Mouse (Mus musculus) forebrain, postnatal 0 days (tissue): Measurements from ENCODE around the gene Morn4. TPM values are rescaled to one million over a fixed set of nuclear protein-coding genes. Genes with fewer than 3 reads are reported as not detected.

Experiments used
- ATAC-seq: fragments of 200-750 bp; cut with Nextera tagmentation; 2 replicates; pipeline ENCODE4 v1.8.0; 2017; ENCODE audit warnings: mild to moderate bottlenecking, moderate library complexity
- DNase-seq: peaks from one replicate; pipeline ENCODE4 v3.0.0-alpha.2; 2015
- H3K27ac ChIP-seq: fragments of 300-500 bp; sonication (generic); 2 replicates; pipeline ENCODE4 v1.5.1; 2014; ENCODE audit warnings: low read depth, mild to moderate bottlenecking, antibody characterized with exemption, low read length, moderate library complexity, mixed read lengths
- H3K27me3 ChIP-seq: fragments of 300-500 bp; sonication (generic); 2 replicates; pipeline ENCODE4 v1.6.1; 2014; ENCODE audit warnings: mild to moderate bottlenecking, low read length, mixed read lengths; ENCODE audit not compliant: insufficient read depth
- H3K36me3 ChIP-seq: fragments of 300-500 bp; sonication (generic); 2 replicates; pipeline ENCODE4 v1.6.1; 2014; ENCODE audit warnings: mild to moderate bottlenecking, moderate library complexity; ENCODE audit not compliant: insufficient read depth
- H3K4me1 ChIP-seq: fragments of 300-500 bp; sonication (generic); 2 replicates; pipeline ENCODE4 v1.6.1; 2014; ENCODE audit warnings: antibody characterized with exemption; ENCODE audit not compliant: insufficient read depth
- H3K4me2 ChIP-seq: fragments of 300-500 bp; sonication (generic); 2 replicates; pipeline ENCODE4 v1.6.1; 2014; ENCODE audit warnings: low read depth, mild to moderate bottlenecking, moderate library complexity
- H3K4me3 ChIP-seq: fragments of 300-500 bp; sonication (generic); 2 replicates; pipeline ENCODE4 v1.5.1; 2014; ENCODE audit warnings: low read depth, low read length, mixed read lengths
- H3K9ac ChIP-seq: fragments of 300-500 bp; sonication (generic); 2 replicates; pipeline ENCODE4 v1.6.1; 2014; ENCODE audit warnings: mild to moderate bottlenecking
- H3K9me3 ChIP-seq: fragments of 300-500 bp; sonication (generic); 2 replicates; pipeline ENCODE4 v1.6.1; 2016; ENCODE audit warnings: low read length
- CTCF ChIP-seq: sonication (generic); IDR thresholded peaks from 2 replicates; pipeline ENCODE4 v1.5.1; 2016; ENCODE audit warnings: antibody characterized with exemption, control low read depth, low read depth
- WGBS: fragments of 180-500 bp; shearing (Covaris S2); extraction: QIAGEN DNeasy Blood & Tissue Kit; methylation state at CpG from one replicate; pipeline ENCODE4 v1.1.7; 2014; 5-methylcytosine and 5-hydroxymethylcytosine counted together
- polyA plus RNA-seq: library from polyadenylated mRNA; unstranded; fragments of >200 nt; fragmentation: Nextera tagmentation; extraction: Ambion mirVana; gene quantifications from 2 replicates; pipeline ENCODE4 v1.2.1, GENCODE M21; 2015
- total RNA-seq: library from RNA; depleted of rRNA; stranded (reverse); fragments of >200 nt; gene quantifications from 2 replicates; pipeline ENCODE4 v1.2.3, GENCODE M21; 2014; rRNA removed

The Morn4 gene
- total and polyA plus RNA-seq, 2 experiments from 2014 or later: 57.0 to 167 TPM

DNA sequence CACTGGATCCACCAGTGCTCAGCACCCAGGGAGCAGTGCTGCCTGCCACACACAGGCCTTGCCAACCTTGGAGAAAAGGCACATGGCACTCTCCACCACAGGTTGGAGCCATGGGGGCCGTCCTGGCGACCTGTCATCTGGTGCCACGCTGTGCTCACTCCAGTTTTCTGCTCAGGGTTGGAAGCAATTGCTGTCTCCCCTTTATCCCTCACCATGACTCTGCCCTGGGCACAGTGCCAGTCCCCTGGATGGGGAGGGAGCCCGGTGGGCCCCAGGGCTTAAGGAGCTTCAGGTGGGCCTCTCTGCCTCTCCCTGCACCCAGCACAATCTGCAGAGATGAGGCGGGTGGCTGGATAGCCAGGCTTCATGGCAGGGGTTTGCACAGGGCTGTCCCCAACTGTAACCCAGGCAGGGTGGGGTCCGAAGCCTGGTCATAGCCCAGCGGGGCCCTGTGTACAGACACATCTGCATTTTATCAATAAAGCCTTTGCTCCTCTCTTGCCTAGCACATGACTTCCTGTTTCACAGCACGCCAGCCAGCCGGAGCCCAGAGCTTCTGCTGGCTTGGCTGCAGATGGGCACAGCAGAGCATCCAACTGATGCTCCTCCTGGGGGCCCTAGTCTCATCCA, 51.9 kb downstream of the Morn4 start:
- Histone ChIP-seq H3K27me3 (no peaks in the 10 kb centered on the region), H3K4me3 (no peak overlapping the region), H3K27ac (no peak overlapping the region), H3K9ac (no peak overlapping the region), H3K4me1 (no peaks in the 10 kb centered on the region), H3K36me3 (no peaks in the 10 kb centered on the region), H3K4me2 (no peak overlapping the region), H3K9me3 (no peaks in the 10 kb centered on the region)
- WGBS: 66% methylated on average over 9 of the region's 9 CpGs
- no peak for TF ChIP-seq CTCF
- ATAC-seq (peak; percentile 37; the same call in 1 of the 2 replicates), DNase-seq (no peak)

DNA sequence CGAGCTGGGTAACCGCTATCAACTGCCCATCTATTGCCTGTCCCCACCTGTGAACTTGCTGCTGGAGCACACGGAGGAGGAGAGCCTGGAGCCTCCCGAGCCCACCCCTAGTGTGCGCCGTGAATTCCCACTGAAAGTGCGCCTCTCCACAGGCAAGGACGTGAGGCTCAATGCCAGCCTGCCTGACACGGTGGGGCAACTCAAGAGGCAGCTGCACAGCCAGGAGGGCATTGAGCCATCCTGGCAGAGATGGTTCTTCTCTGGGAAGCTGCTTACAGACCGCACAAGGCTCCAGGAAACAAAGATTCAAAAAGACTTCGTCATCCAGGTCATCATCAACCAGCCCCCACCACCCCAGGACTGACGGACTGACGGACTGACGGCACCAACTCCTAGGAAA, 52.5 kb downstream of the Morn4 start:
- H3K9me3 ChIP-seq: no peaks in the 10 kb centered on the region
- H3K4me2 ChIP-seq: no peak overlapping the region
- no peak overlapping the region for H3K4me3 ChIP-seq
- H3K9ac ChIP-seq: no peak overlapping the region
- TF ChIP-seq CTCF: no peak
- DNase-seq (no peak), ATAC-seq (no peak)
- H3K36me3 ChIP-seq: no peaks in the 10 kb centered on the region
- no peak overlapping the region for H3K27ac ChIP-seq
- no peaks in the 10 kb centered on the region for H3K4me1 ChIP-seq
- H3K27me3 ChIP-seq: no peaks in the 10 kb centered on the region
- WGBS: 72% methylated on average over 14 of the region's 14 CpGs

DNA sequence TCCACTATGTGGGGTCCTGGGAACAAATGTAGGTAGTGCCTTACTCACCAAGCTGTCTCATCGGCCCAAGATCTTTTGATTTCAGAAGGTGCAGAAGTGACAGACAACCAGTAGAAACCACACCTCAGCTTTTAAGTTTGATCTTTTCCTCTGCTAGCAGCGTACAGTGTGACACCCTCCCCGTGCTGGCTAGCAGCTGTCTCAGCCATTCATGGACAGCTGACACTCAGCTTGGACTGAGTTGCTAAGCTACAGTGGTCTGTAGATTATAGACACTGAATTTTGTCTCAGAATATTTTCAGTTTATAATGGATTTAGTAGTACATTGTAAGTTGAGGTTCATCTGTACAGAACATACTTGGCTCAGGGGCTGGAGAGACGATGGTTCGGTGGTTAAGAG, 55.0 kb downstream of the Morn4 start:
- no peak for TF ChIP-seq CTCF
- Histone ChIP-seq H3K4me1 (no peaks in the 10 kb centered on the region), H3K9ac (no peak overlapping the region), H3K36me3 (no peaks in the 10 kb centered on the region), H3K4me3 (no peak overlapping the region), H3K27ac (no peak overlapping the region), H3K27me3 (no peaks in the 10 kb centered on the region), H3K4me2 (no peak overlapping the region), H3K9me3 (no peaks in the 10 kb centered on the region)
- 80% methylated on average over 5 of the region's 5 CpGs for WGBS
- DNase-seq: no peak
- ATAC-seq: no peak

DNA sequence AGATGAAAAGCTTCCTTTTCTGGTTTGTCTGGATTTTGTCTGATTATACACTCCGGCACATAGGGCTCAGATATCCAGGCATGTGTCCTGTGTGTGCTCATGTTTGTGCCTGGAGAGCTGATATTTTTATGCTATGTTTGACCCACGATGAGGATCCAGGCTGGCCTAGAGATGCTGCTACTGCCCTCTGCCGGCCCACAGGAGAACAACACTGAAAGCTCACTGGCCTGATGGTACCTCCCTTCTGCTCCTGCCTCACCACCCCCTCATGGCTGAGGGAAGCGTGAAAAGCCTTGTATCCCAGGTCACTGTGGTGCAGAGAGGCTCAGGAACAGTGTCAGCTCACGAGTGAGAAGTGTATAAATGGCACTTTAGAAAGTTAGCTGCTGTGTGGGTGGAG, 60.0 kb downstream of the Morn4 start:
- Histone ChIP-seq H3K4me3 (no peak overlapping the region), H3K4me2 (no peak overlapping the region), H3K9ac (no peak overlapping the region), H3K4me1 (no peaks in the 10 kb centered on the region), H3K9me3 (no peaks in the 10 kb centered on the region), H3K27me3 (no peaks in the 10 kb centered on the region), H3K27ac (no peak overlapping the region), H3K36me3 (no peaks in the 10 kb centered on the region)
- TF ChIP-seq CTCF: peak; percentile 94
- DNase-seq (peak; percentile 77), ATAC-seq (peak; percentile 82)
- 5% methylated on average over 5 of the region's 5 CpGs for WGBS

Other genes with a start within 250 kb of the Morn4 start
- gene Frat2, start 238.2 kb downstream of the Morn4 start, total RNA-seq: 14.4 and 22.4 TPM in 2 replicates
- gene Frat2, start 238.2 kb downstream of the Morn4 start, polyA plus RNA-seq: 14.8 and 15.5 TPM in 2 replicates
- gene Rrp12, start 190.2 kb downstream of the Morn4 start, total RNA-seq: 17.0 and 19.5 TPM in 2 replicates
- 12.3 and 14.4 TPM in 2 replicates for gene Rrp12, start 190.2 kb downstream of the Morn4 start, polyA plus RNA-seq
- gene Pgam1, start 174.4 kb downstream of the Morn4 start, total RNA-seq: 400 and 416 TPM in 2 replicates
- 501 and 537 TPM in 2 replicates for gene Pgam1, start 174.4 kb downstream of the Morn4 start, polyA plus RNA-seq
- gene Exosc1, start 152.9 kb downstream of the Morn4 start, total RNA-seq: 29.6 and 33.3 TPM in 2 replicates
- 69.4 and 71.0 TPM in 2 replicates for gene Exosc1, start 152.9 kb downstream of the Morn4 start, polyA plus RNA-seq
- 53.3 and 58.6 TPM in 2 replicates for gene Zdhhc16, start 152.9 kb downstream of the Morn4 start, total RNA-seq
- gene Zdhhc16, start 152.9 kb downstream of the Morn4 start, polyA plus RNA-seq: 96.8 and 97.4 TPM in 2 replicates
- 42.2 and 66.5 TPM in 2 replicates for gene Mms19, start 105.2 kb downstream of the Morn4 start, total RNA-seq
- 17.4 and 25.8 TPM in 2 replicates for gene Mms19, start 105.2 kb downstream of the Morn4 start, polyA plus RNA-seq
- gene Ubtd1, start 104.6 kb downstream of the Morn4 start, total RNA-seq: 18.7 and 22.2 TPM in 2 replicates
- gene Ubtd1, start 104.6 kb downstream of the Morn4 start, polyA plus RNA-seq: 12.2 and 13.3 TPM in 2 replicates
- 0.69 TPM in 1 of 2 replicates, not detected in the other for gene Ankrd2, start 50.4 kb downstream of the Morn4 start, total RNA-seq
- 1.2 and 1.4 TPM in 2 replicates for gene Ankrd2, start 50.4 kb downstream of the Morn4 start, polyA plus RNA-seq
- 3.3 and 3.6 TPM in 2 replicates for gene Hoga1, start 40.7 kb downstream of the Morn4 start, total RNA-seq
- gene Hoga1, start 40.7 kb downstream of the Morn4 start, polyA plus RNA-seq: 2.8 and 3.5 TPM in 2 replicates
- 0.15 and 0.24 TPM in 2 replicates for gene 4933411K16Rik, start 34.1 kb downstream of the Morn4 start, total RNA-seq
- not detected in 2 replicates for gene 4933411K16Rik, start 34.1 kb downstream of the Morn4 start, polyA plus RNA-seq
- gene Pi4k2a, start 4.1 kb upstream of the Morn4 start, total RNA-seq: 13.7 and 16.3 TPM in 2 replicates
- gene Pi4k2a, start 4.1 kb upstream of the Morn4 start, polyA plus RNA-seq: 29.7 and 34.1 TPM in 2 replicates
- 9.5 and 17.5 TPM in 2 replicates for gene Avpi1, start 42.7 kb upstream of the Morn4 start, total RNA-seq
- 14.3 and 15.4 TPM in 2 replicates for gene Avpi1, start 42.7 kb upstream of the Morn4 start, polyA plus RNA-seq
- gene Marveld1, start 61.0 kb upstream of the Morn4 start, total RNA-seq: 8.2 and 11.9 TPM in 2 replicates
- 2.9 and 4.3 TPM in 2 replicates for gene Marveld1, start 61.0 kb upstream of the Morn4 start, polyA plus RNA-seq
- 70.8 and 94.4 TPM in 2 replicates for gene Zfyve27, start 77.6 kb upstream of the Morn4 start, total RNA-seq
- gene Zfyve27, start 77.6 kb upstream of the Morn4 start, polyA plus RNA-seq: 32.4 and 44.1 TPM in 2 replicates
- gene Sfrp5, start 115.9 kb upstream of the Morn4 start, total RNA-seq: 1.8 and 3.7 TPM in 2 replicates
- 2.7 and 3.4 TPM in 2 replicates for gene Sfrp5, start 115.9 kb upstream of the Morn4 start, polyA plus RNA-seq
- 79.1 and 90.1 TPM in 2 replicates for gene Golga7b, start 161.2 kb upstream of the Morn4 start, total RNA-seq
- 44.7 and 61.4 TPM in 2 replicates for gene Golga7b, start 161.2 kb upstream of the Morn4 start, polyA plus RNA-seq